Mouse (Mus musculus) erythroblast, adult 5-6 weeks (primary cell): ENCODE measurements around the gene Zdhhc8. TPM values are rescaled to one million over a fixed set of nuclear protein-coding genes. Genes with fewer than 3 reads are reported as not detected.
A peak's percentile ranks its signal among the peaks of the same experiment; 100 is the strongest.

Experiments used
- ATAC-seq: replicated peaks from 2 replicates; pipeline ENCODE4 v1.8.0; 2016; ENCODE audit warnings: moderate number of reproducible peaks, mild to moderate bottlenecking, moderate TSS enrichment, inconsistent platforms; ENCODE audit not compliant: poor library complexity, low FRiP score, severe bottlenecking
- total RNA-seq, 2 experiments: library from RNA; stranded (forward) in 1 of 2; stranded (reverse) in 1 of 2; fragments of 150-400 nt in 1 of 2; fragments of 200-764, 138-1000 nt in 1 of 2; gene quantifications; 2 replicates each; pipeline versions ENCODE4 v1.2.3 to v1.2.4; 2015 to 2017; ENCODE audit warnings: low replicate concordance in 2 of 2

Zdhhc8 gene
- total RNA-seq, 2 experiments from 2014 or later: 0.26 to 1.5 TPM

- ATAC-seq: no peak
These were observed 1.5 kb downstream of the Zdhhc8 start for GRCm38 (mm10) chr16:18233451-18233850.

GRCm38 (mm10) chr16:18231451-18231850 is 3.5 kb downstream of the Zdhhc8 start:
- ATAC-seq: no peak

GRCm38 (mm10) chr16:18231047-18231446 is 3.9 kb downstream of the Zdhhc8 start:
- ATAC-seq: no peak

DNA sequence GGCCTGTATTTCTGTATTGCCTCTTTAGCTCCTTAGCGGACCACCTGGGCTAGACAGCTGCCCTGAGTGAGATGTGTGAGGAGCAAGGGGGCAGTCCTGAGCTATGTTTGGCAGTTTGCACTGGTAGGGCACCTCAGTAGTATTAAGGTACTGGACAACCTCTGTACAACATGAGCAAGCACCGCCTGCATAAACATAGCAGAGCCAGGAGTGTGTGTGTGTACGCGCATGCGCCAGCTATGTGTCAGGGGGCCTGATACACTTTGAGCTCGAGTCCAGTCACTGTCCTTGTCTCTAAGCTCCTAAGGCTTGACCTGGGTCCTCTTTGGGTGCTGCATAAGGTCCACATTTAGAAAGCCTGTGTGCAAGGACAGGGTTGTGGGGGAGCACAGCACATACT is 4.3 kb downstream of the Zdhhc8 start:
- ATAC-seq: no peak

- no peak for ATAC-seq
These were observed 5.3 kb downstream of the Zdhhc8 start for GRCm38 (mm10) chr16:18229622-18230021.

- ATAC-seq: no peak
These were observed 6.1 kb downstream of the Zdhhc8 start for GRCm38 (mm10) chr16:18228856-18229255.

DNA sequence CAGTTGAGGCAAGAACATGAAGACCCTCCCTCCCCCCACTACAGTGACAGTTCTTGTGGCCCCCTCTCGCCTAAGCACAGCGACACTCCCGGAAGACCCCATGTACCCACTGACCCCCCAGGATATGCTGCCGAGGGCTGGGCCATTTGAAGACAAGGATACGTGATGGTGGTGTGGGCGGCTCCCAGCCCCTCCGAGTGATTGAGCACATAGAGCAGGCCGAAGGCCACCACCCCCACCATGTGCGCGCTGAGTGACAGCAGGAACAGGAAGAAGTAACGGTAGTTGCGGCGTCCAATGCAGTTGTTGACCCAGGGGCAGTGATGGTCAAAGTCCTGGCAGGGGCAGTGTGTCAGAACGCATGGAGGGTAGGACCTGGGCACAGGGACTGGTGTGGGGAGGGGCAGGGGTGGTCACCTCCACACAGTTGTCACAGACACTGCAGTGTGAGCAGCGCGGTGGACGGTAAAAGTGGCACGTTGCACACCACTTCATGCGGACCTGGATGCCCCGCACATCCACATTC is 7.0 kb downstream of the Zdhhc8 start:
- no peak for ATAC-seq

DNA sequence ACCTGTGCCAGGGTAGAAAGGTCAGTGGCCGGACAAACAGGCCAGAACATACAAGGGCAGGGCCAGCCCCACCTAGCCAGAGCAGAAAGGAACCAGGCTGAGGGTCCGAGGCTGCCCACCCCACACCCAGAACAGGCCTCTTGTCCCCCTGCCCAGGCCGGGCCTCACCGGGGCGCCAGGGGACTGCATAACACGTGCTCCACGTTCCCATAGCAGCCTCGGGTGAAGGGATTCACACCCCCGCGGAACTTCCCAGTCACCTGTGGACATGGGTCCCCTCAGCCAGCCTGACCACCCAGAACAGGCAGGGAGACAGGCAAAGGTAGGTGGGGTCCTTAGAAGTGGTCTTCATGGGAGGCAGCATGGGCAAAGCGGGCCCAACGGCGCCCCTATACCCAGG is 7.7 kb downstream of the Zdhhc8 start:
- ATAC-seq: no peak

- no peak for ATAC-seq
These were observed 12.7 kb downstream of the Zdhhc8 start for GRCm38 (mm10) chr16:18222188-18222587.

GRCm38 (mm10) chr16:18221543-18221898 is 13.4 kb downstream of the Zdhhc8 start:
- ATAC-seq: no peak

DNA sequence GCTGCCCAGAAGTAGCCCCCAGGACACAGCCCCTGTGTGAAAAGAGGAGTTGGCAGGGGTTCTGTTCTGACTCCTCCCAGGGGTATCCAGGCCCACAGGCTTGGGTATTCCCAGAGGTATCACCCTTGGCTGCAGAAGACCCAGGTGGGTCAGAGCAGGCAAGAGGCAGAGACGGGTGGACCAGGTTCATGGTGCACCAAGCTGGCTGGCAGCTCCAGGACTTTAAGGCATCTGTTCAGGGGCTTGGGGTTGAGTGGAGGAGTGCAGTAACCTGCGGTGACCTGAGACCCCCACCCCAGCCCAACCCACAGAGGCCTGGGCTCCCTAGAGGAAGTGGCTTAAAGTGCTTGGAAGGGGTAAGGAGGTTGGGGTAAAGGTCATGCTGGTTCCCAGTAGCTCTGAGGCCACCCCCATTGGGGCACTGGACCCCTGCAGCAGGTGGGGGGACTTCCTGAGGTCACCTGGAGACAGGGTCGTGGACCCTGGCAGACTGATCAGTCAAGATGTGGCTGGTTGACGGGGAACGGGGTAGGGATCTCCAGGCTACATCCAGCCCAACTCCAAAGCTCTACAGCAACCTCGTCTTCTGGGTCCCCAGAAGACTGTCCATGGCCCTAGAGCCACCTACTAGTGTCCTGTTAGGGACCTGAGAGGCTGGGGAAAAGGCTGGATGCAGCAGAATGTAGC is 13.9 kb downstream of the Zdhhc8 start:
- no peak for ATAC-seq

GRCm38 (mm10) chr16:18220001-18220400 is 14.9 kb downstream of the Zdhhc8 start:
- no peak for ATAC-seq

- 0 out of 2 replicates have a peak, but pooled peaks have one; percentile 11 for ATAC-seq
These were observed 16.3 kb downstream of the Zdhhc8 start for GRCm38 (mm10) chr16:18218580-18218996.

DNA sequence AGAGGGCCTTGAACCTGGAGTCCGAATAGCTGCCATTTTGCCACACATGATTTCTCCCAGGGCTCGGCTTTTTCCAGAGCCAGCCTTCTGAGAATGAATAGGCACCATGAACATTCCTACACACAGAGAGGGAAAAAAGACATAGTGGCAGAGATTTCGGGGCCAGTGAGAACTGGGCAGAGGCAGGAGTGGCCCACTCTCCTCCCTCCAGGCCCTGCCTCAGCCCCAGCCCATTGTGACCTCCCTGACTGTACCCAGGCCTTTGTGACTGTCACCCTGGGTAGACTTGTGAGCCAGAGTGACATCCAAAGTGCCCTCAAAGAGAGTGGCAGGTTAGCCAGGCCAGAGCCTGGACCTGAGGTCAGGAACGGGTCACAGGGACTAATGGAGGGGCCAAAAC is 17.4 kb downstream of the Zdhhc8 start, which contains the start of gene Ccdc188:
Gene Ccdc188 (plus strand): TSS at position 301 of the 400 bp plus-strand sequence.
- ATAC-seq: no peak

DNA sequence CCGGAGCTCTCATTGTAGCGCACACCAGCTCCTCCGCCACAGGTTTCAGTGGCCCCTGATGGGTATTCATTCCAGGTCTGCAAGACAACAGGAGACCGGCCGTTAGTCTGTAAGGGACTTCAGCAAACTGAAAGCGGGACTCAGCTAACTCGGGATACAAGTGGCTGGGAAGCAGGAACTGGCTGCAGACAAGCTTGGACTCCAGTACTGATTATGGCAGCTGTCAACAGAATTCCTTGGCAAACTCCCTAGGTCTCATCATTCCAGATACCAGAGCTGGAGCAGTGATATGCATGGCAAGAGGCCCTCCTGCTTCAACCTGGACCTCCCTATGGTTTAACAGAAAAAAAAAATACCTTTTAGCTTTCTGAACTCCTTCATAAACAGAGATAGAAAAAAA is 20.1 kb downstream of the Zdhhc8 start:
- no peak for ATAC-seq

DNA sequence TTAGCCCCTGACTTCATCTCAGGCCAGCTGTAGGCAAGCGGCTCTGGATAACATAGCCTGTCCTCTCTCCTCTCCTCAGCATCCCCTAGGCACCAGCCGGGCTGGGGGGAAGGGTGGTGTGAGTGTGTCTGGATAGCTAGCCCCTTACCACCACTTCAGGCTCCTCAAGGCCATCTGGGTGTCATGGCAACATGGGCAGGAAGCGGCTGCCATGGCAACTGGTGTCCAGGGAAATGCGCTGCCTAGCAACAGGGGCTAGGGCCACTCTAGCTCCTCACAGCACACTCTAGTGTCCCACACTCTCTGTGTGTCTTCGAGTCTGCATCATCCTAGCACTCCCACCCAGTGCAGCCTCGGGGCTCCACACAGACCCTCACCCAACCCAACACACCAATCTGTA is 21.2 kb downstream of the Zdhhc8 start:
- ATAC-seq: no peak

DNA sequence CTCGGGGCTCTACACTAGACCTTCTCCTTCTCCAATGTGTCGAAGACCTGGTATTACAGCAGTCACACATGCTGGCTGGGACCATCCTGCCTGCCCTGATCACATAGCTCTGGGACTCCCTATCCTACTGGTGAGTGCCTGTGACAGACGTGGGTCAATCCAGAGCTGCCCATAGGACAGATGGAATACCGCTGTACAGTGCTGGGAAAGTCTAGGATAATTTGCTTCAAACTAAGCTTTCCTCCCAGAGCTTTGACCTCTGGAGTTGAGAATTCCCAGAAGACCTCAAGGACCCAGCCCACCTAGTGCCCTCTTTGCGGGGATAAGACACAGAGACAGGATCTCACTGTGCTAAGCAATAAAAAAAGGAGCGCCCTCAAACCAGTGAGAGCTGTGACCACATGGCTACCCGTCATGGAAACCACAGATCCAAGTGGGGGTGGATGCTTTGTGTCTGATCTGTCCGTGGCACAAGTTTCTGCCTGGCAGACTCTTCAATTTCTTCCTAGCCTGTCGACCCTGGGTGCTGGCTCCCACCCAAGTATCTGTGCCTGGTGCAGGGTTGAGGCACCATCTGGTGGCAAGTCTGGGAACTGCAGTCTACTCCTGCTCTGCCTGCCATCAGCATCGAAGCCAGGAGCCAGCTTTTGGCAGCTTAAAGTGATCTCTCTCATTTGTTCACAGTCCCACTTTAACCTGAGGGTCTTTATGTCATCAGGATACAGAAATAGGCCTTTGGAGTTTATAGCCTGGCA is 23.3 kb downstream of the Zdhhc8 start:
- ATAC-seq: peak; percentile 75

GRCm38 (mm10) chr16:18210701-18211416 is 24.1 kb downstream of the Zdhhc8 start:
- no peak for ATAC-seq

DNA sequence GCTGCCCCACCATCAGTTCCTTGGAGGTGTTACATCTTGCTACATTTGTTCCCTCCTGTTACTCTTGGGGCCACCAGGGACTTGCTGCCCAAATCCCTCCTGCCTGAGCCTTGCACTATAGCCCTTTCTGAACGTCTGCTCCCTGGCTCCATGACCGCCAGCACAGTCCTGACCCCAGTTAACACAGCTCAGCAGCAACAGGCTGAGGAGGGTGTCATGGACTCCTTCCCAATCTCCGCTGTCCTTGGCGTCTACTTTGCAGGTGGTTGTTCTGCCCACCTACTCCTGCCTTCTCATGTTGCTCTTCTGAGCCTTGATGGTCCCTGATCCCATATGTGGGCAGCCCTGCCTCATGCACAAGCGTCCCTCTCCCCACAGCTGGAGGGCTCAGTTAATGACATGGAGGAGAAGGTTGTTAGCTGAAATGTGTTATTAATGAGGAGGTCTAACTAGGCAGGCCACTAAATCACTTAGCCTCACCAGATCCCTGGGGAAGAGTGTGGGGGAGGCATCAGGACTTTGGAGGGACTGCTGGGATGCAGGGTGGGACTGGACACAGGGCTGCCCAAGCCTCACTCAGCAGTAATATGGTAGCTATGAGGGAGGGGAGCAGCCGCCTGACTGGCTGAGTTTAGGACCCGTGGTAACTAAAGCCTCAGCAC is 31.4 kb downstream of the Zdhhc8 start:
- no peak for ATAC-seq

GRCm38 (mm10) chr16:18202061-18202460 is 32.9 kb downstream of the Zdhhc8 start:
- no peak for ATAC-seq
